20 mouse cellular contexts compared by ENCODE assay signal in genomic region chr5:119837306-119837675, GRCm38 (mm10). TPM values are rescaled to one million over a fixed set of nuclear protein-coding genes. Genes with fewer than 3 reads are reported as not detected.
DNase-seq lines count a peak whose midpoint lies in the region; ATAC-seq and TF ChIP-seq lines count a peak whose summit lies in the region.
"Had no signal": no experiment of that assay in that cellular context is flagged by ENCODE, and none has a peak within 500 bp of the region (broad histone marks: within the 10 kb centered on the region; RNA-seq: fewer than 3 reads in every experiment).

No protein-coding gene starts in this region.

- peak; percentile 52 for DNase-seq in hindbrain, embryonic 10.5 days (ENCODE audit: low spot score)
- DNase-seq in hindbrain, embryonic 11.5 days (ENCODE audit: low spot score): no peak
- DNase-seq in stomach, postnatal 0 days (ENCODE audit: low spot score): no peak
- DNase-seq in adrenal gland, postnatal 36 days: no peak
- no peak for DNase-seq in adrenal gland, adult 18-20 months (ENCODE audit: low spot score in 2 of 2)
- DNase-seq: adrenal gland, postnatal 25 days; cerebellum, adult 11 months; gastrocnemius, postnatal 10 days; kidney, adult 11 months; right cerebral cortex, adult 18-20 months; thymus, adult 18-20 months had no signal

- no peak overlapping the region for H3K27ac ChIP-seq in hindbrain, embryonic 10.5 days
- no peak overlapping the region for H3K27ac ChIP-seq in hindbrain, embryonic 11.5 days (ENCODE audit: low read depth, low read length)
- no peak overlapping the region for H3K27ac ChIP-seq in stomach, embryonic 15.5 days
- no peak overlapping the region for H3K27ac ChIP-seq in stomach, postnatal 0 days (replicated peaks)
- peak overlapping the region; percentile 59 to 90 for H3K27ac ChIP-seq in heart, embryonic 14.5 days (replicated peaks in 1 of 2; ENCODE audit: control insufficient read depth in 1 of 2, insufficient read depth in 1 of 2, low read depth in 2 of 2, low read length in 2 of 2)
- H3K27ac ChIP-seq: forebrain, embryonic 15.5 days; hindbrain, embryonic 13.5 days; left cerebral cortex, adult 2 months; liver, embryonic 15.5 days; midbrain, embryonic 15.5 days; neural tube, embryonic 13.5 days had no signal

- no peak overlapping the region for H3K9ac ChIP-seq in hindbrain, embryonic 11.5 days (ENCODE audit: low read depth, low read length)
- H3K9ac ChIP-seq in stomach, embryonic 15.5 days: no peak overlapping the region
- H3K9ac ChIP-seq in stomach, postnatal 0 days (ENCODE audit: low read length): no peak overlapping the region
- H3K9ac ChIP-seq in heart, embryonic 14.5 days (ENCODE audit: low read length): peak overlapping the region; percentile 89
- H3K9ac ChIP-seq: forebrain, embryonic 15.5 days; hindbrain, embryonic 13.5 days; liver, embryonic 15.5 days; midbrain, embryonic 15.5 days; neural tube, embryonic 13.5 days had no signal

- 0 out of 2 replicates have a peak, but pooled peaks cover 5% of the 10 kb centered on the region for H3K4me1 ChIP-seq in hindbrain, embryonic 10.5 days (replicated peaks)
- no peaks in the 10 kb centered on the region for H3K4me1 ChIP-seq in hindbrain, embryonic 11.5 days (replicated peaks; ENCODE audit: control insufficient read depth, insufficient read depth, low read length)
- peaks cover 12% of the 10 kb centered on the region; the same call in 1 of the 2 replicates for H3K4me1 ChIP-seq in stomach, embryonic 15.5 days
- H3K4me1 ChIP-seq in stomach, postnatal 0 days (replicated peaks; ENCODE audit: control insufficient read depth, insufficient read depth): no peaks in the 10 kb centered on the region
- H3K4me1 ChIP-seq in heart, embryonic 14.5 days (ENCODE audit: control insufficient read depth in 2 of 2, insufficient read depth in 2 of 2, low read length in 2 of 2): peaks cover 22 to 24% of the 10 kb centered on the region in 2 experiments
- H3K4me1 ChIP-seq: hindbrain, embryonic 13.5 days; liver, embryonic 15.5 days; neural tube, embryonic 13.5 days had no signal

- TF ChIP-seq CTCF in stomach, postnatal 0 days (IDR thresholded peaks at IDR 0.05; ENCODE audit: low read depth): no peak

- under 1% methylated on average over 19 of the region's 19 CpGs for WGBS in hindbrain, embryonic 10.5 days
- WGBS in hindbrain, embryonic 11.5 days: under 1% methylated on average over 19 of the region's 19 CpGs
- WGBS in stomach, embryonic 15.5 days: 5% methylated on average over 19 of the region's 19 CpGs
- 4% methylated on average over 19 of the region's 19 CpGs for WGBS in stomach, postnatal 0 days
- WGBS in heart, embryonic 14.5 days: 6% methylated on average over 19 of the region's 19 CpGs

- ATAC-seq in hindbrain, embryonic 11.5 days (ENCODE audit: low FRiP score): no peak
- ATAC-seq in stomach, embryonic 15.5 days (ENCODE audit: insufficient read depth, low FRiP score, low read depth): no peak
- no peak for ATAC-seq in stomach, postnatal 0 days (ENCODE audit: low FRiP score, low TSS enrichment)
- no peak for ATAC-seq in heart, embryonic 14.5 days (ENCODE audit: insufficient number of reproducible peaks, insufficient read depth, low FRiP score, low read depth)
- ATAC-seq: forebrain, embryonic 15.5 days; midbrain, embryonic 15.5 days had no signal

- H3K9me3 ChIP-seq in hindbrain, embryonic 10.5 days: no peaks in the 10 kb centered on the region
- H3K9me3 ChIP-seq in hindbrain, embryonic 11.5 days (ENCODE audit: control insufficient read depth, low read length): no peaks in the 10 kb centered on the region
- no peaks in the 10 kb centered on the region for H3K9me3 ChIP-seq in stomach, embryonic 15.5 days
- H3K9me3 ChIP-seq in stomach, postnatal 0 days (ENCODE audit: control insufficient read depth, low read length): no peaks in the 10 kb centered on the region
- H3K9me3 ChIP-seq in heart, embryonic 14.5 days (ENCODE audit: control insufficient read depth, low read length): no peaks in the 10 kb centered on the region
- H3K9me3 ChIP-seq: forebrain, embryonic 15.5 days; hindbrain, embryonic 13.5 days; liver, embryonic 15.5 days; midbrain, embryonic 15.5 days; neural tube, embryonic 13.5 days had no signal

- no peak overlapping the region for H3K4me3 ChIP-seq in hindbrain, embryonic 10.5 days
- no peak overlapping the region for H3K4me3 ChIP-seq in hindbrain, embryonic 11.5 days (ENCODE audit: low read depth, low read length)
- H3K4me3 ChIP-seq in stomach, embryonic 15.5 days (replicated peaks): no peak overlapping the region
- H3K4me3 ChIP-seq in stomach, postnatal 0 days (ENCODE audit: low read depth, low read length): no peak overlapping the region
- H3K4me3 ChIP-seq in heart, embryonic 14.5 days (ENCODE audit: control insufficient read depth in 1 of 2, insufficient read depth in 1 of 2, low read depth in 1 of 2, low read length in 2 of 2): peak overlapping the region; percentile 65 to 68
- H3K4me3 ChIP-seq: forebrain, embryonic 15.5 days; hindbrain, embryonic 13.5 days; left cerebral cortex, adult 2 months; liver, embryonic 15.5 days; midbrain, embryonic 15.5 days; neural tube, embryonic 13.5 days had no signal

- H3K36me3 ChIP-seq in hindbrain, embryonic 10.5 days: no peaks in the 10 kb centered on the region
- no peaks in the 10 kb centered on the region for H3K36me3 ChIP-seq in hindbrain, embryonic 11.5 days (ENCODE audit: control insufficient read depth, insufficient read depth, low read length)
- no peaks in the 10 kb centered on the region for H3K36me3 ChIP-seq in stomach, embryonic 15.5 days
- no peaks in the 10 kb centered on the region for H3K36me3 ChIP-seq in stomach, postnatal 0 days (ENCODE audit: control insufficient read depth, insufficient read depth, low read length)
- H3K36me3 ChIP-seq in heart, embryonic 14.5 days (ENCODE audit: control insufficient read depth, insufficient read depth, low read length): peaks cover 14% of the 10 kb centered on the region
- H3K36me3 ChIP-seq: forebrain, embryonic 15.5 days; hindbrain, embryonic 13.5 days; liver, embryonic 15.5 days; midbrain, embryonic 15.5 days; neural tube, embryonic 13.5 days had no signal

- H3K4me2 ChIP-seq in hindbrain, embryonic 11.5 days (replicated peaks; ENCODE audit: low read depth, low read length): no peak overlapping the region
- H3K4me2 ChIP-seq in stomach, embryonic 15.5 days: 0 out of 2 replicates have a peak overlapping the region, but pooled peaks have one; percentile 8
- H3K4me2 ChIP-seq in stomach, postnatal 0 days (replicated peaks; ENCODE audit: low read depth): no peak overlapping the region
- peak overlapping the region; percentile 66 for H3K4me2 ChIP-seq in heart, embryonic 14.5 days (ENCODE audit: low read length)
- H3K4me2 ChIP-seq: forebrain, embryonic 15.5 days; hindbrain, embryonic 13.5 days; liver, embryonic 15.5 days; midbrain, embryonic 15.5 days; neural tube, embryonic 13.5 days had no signal

- H3K27me3 ChIP-seq in hindbrain, embryonic 10.5 days (ENCODE audit: insufficient read depth, poor library complexity, severe bottlenecking): peaks cover 100% of the 10 kb centered on the region
- peaks cover 95% of the 10 kb centered on the region for H3K27me3 ChIP-seq in hindbrain, embryonic 11.5 days (ENCODE audit: control insufficient read depth, insufficient read depth, low read length)
- H3K27me3 ChIP-seq in stomach, embryonic 15.5 days (replicated peaks): peaks cover 88% of the 10 kb centered on the region
- H3K27me3 ChIP-seq in stomach, postnatal 0 days (ENCODE audit: control insufficient read depth, insufficient read depth, low read length): peaks cover 26% of the 10 kb centered on the region
- H3K27me3 ChIP-seq in heart, embryonic 14.5 days (ENCODE audit: control insufficient read depth, insufficient read depth, low read length): peaks cover 10% of the 10 kb centered on the region; the same call in 1 of the 2 replicates
- H3K27me3 ChIP-seq: CH12.LX had no signal

- no peak for TF ChIP-seq EP300 in stomach, postnatal 0 days (optimal IDR thresholded peaks at IDR 0.05)

RNA-seq across cellular contexts. Expression of gene Tbx5, which starts 4.8 kb away (rescaled TPM):
- polyA plus RNA-seq in hindbrain, embryonic 10.5 days (2016; fragmentation: Nextera tagmentation; extraction: Ambion mirVana): not detected in 2 replicates
- not detected in 2 replicates for polyA plus RNA-seq in hindbrain, embryonic 11.5 days (2014; fragmentation: Nextera tagmentation; extraction: Ambion mirVana)
- 0.23 and 0.62 TPM in 2 replicates for polyA plus RNA-seq in stomach, embryonic 15.5 days (2015; fragmentation: Nextera tagmentation; extraction: Ambion mirVana)
- 0.05 and 0.27 TPM in 2 replicates for polyA plus RNA-seq in stomach, postnatal 0 days (2015; fragmentation: Nextera tagmentation; extraction: Ambion mirVana)
- 33.1 and 39.2 TPM in 2 replicates for polyA plus RNA-seq in heart, embryonic 14.5 days (2014; fragmentation: Nextera tagmentation; extraction: Ambion mirVana)
- under 1 TPM; 0.26 to 0.30 TPM for total RNA-seq in adrenal gland, postnatal 36 days (2021)
- total RNA-seq in adrenal gland, adult 18-20 months (2021): under 1 TPM; 0.07 to 0.80 TPM
- total RNA-seq: CH12.LX; left cerebral cortex, adult 2 months had no signal
- polyA plus RNA-seq: forebrain, embryonic 15.5 days; hindbrain, embryonic 13.5 days had no signal

Comparison
In these comparisons a context has a peak if more than half of its experiments do, and no peak if none do; other contexts are left out.
1. H3K4me2 ChIP-seq: peak in stomach, embryonic 15.5 days (single experiment) and heart, embryonic 14.5 days (single experiment); none in hindbrain, embryonic 11.5 days (single experiment) and stomach, postnatal 0 days (single experiment).
2. H3K27ac ChIP-seq: peak in heart, embryonic 14.5 days (2 of 2); none in hindbrain, embryonic 10.5 days (single experiment), hindbrain, embryonic 11.5 days (single experiment), stomach, embryonic 15.5 days (single experiment) and stomach, postnatal 0 days (single experiment).
3. H3K4me3 ChIP-seq: peak in heart, embryonic 14.5 days (2 of 2); none in hindbrain, embryonic 10.5 days (single experiment), hindbrain, embryonic 11.5 days (single experiment), stomach, embryonic 15.5 days (single experiment) and stomach, postnatal 0 days (single experiment).
4. RNA of gene Tbx5, which starts 4.8 kb away (polyA plus RNA-seq): 33.1 to 39.2 TPM in heart, embryonic 14.5 days; 0.23 to 0.62 TPM in stomach, embryonic 15.5 days, 0.05 to 0.27 TPM in stomach, postnatal 0 days, not detected in hindbrain, embryonic 11.5 days and not detected in hindbrain, embryonic 10.5 days; every median in the first group is over 10 times any median in the second.